Mouse (Mus musculus): ENCODE results near the gene 3110082I17Rik. TPM values are rescaled to one million over a fixed set of nuclear protein-coding genes. Genes with fewer than 3 reads are reported as not detected.

Gene 3110082I17Rik
- polyA plus RNA-seq, 2 experiments: 11.2 to 11.6 TPM

DNA sequence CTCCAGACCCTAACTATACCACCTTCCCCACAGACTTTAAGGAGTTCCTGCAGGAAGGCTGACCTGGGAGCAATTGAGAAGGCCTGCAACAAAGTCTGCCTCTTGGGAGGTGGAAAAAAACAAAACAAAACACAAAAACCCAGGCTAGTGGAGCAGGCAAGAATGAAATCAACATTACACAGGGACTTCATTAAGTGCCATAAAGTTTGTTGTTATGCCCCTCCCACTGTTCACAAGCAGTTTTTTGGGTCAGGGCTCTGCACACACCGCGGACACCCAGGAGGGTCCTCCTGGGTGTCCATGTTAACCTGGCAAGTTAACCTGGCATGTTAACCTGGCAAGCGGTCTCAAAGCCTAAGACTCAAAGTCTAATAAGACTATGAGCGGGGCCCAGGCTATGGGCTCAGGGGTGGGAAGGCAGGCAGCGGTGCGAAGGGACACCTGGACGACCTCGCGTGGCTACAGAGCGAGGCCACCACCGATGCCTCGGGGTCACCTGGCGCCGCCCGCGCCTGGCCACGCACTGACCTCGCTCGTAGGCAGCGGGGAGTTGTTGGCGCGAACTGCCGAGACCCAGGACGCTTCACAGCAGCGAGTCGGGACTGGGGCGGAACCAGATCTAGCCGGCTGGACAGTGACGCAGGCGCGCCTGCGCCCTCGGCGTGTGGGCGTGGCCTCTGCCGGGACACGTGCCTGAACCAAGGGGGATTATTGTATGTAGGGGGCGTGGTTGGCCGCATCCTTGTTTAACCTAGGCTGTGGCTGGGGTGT lies 88.5 kb downstream of the 3110082I17Rik start:
- peak; percentile 90 for ATAC-seq (ENCODE audit: insufficient read depth)
- no peaks in the 10 kb centered on the region for H3K36me3 ChIP-seq (replicated peaks; ENCODE audit: control insufficient read depth, insufficient read depth, low read depth)
- TF ChIP-seq CTCF (IDR thresholded peaks at IDR 0.05; ENCODE audit: low read depth) (peak; percentile 40), EP300 (IDR thresholded peaks at IDR 0.05; ENCODE audit: low read depth) (peak; percentile 50)
- peak overlapping the region; percentile 94 for H3K9ac ChIP-seq (replicated peaks)
- 2% methylated on average over 39 of the region's 39 CpGs for WGBS (ENCODE audit: insufficient replicate concordance)
- H3K4me3 ChIP-seq (ENCODE audit: insufficient read depth in 1 of 2, low read depth in 2 of 2, low read length in 2 of 2): peak overlapping the region; percentile 54 to 59
- peak; percentile 82 to 87 (median 85) for DNase-seq (ENCODE audit: low read depth in 3 of 3, low spot score in 3 of 3)
- peaks cover 34 to 67% of the 10 kb centered on the region in 2 experiments for H3K4me1 ChIP-seq (replicated peaks; ENCODE audit: control insufficient read depth in 2 of 2, insufficient read depth in 2 of 2, low read length in 1 of 2)
- no peaks in the 10 kb centered on the region for H3K9me3 ChIP-seq (ENCODE audit: control insufficient read depth, low read length)
- H3K27me3 ChIP-seq (ENCODE audit: control insufficient read depth, insufficient read depth, low read length): no peaks in the 10 kb centered on the region
- H3K27ac ChIP-seq: peak overlapping the region; percentile 83
- peak overlapping the region; percentile 97 for H3K4me2 ChIP-seq (ENCODE audit: low read depth)

DNA sequence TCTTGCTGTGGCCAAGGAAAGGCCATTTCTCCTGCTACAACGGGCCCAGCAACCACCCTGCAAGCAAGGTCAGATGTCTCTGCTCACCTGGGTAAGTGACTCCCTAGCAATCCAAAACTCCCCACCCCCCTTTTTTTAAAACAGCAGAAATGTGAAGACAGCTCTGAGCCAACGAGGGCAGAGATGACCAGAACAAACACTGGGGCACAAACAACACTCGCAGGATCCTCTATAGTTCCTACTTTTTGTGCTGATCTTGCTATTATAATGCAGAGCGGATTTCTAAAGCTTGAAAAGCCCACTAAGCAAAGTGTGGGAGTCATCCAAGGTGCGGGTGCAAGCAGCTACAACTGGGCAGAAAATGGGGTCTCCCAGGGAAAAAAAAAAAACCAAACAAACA lies 89.2 kb downstream of the 3110082I17Rik start:
- Histone ChIP-seq H3K4me1 (replicated peaks; ENCODE audit: control insufficient read depth in 2 of 2, insufficient read depth in 2 of 2, low read length in 1 of 2) (peaks cover 34 to 70% of the 10 kb centered on the region in 2 experiments), H3K36me3 (replicated peaks; ENCODE audit: control insufficient read depth, insufficient read depth, low read depth) (no peaks in the 10 kb centered on the region), H3K9me3 (ENCODE audit: control insufficient read depth, low read length) (no peaks in the 10 kb centered on the region), H3K4me2 (ENCODE audit: low read depth) (peak overlapping the region; percentile 97), H3K27me3 (ENCODE audit: control insufficient read depth, insufficient read depth, low read length) (no peaks in the 10 kb centered on the region), H3K27ac (peak overlapping the region; percentile 83), H3K4me3 (ENCODE audit: insufficient read depth in 1 of 2, low read depth in 2 of 2, low read length in 2 of 2) (peak overlapping the region; percentile 54 to 59; a peak in 3 of 4 replicates), H3K9ac (replicated peaks) (peak overlapping the region; percentile 94)
- WGBS (ENCODE audit: insufficient replicate concordance): 58% methylated on average over 5 of the region's 5 CpGs
- DNase-seq (ENCODE audit: low read depth in 3 of 3, low spot score in 3 of 3): no peak
- ATAC-seq (ENCODE audit: insufficient read depth): no peak
- TF ChIP-seq CTCF (IDR thresholded peaks at IDR 0.05; ENCODE audit: low read depth) (no peak), EP300 (IDR thresholded peaks at IDR 0.05; ENCODE audit: low read depth) (no peak)

DNA sequence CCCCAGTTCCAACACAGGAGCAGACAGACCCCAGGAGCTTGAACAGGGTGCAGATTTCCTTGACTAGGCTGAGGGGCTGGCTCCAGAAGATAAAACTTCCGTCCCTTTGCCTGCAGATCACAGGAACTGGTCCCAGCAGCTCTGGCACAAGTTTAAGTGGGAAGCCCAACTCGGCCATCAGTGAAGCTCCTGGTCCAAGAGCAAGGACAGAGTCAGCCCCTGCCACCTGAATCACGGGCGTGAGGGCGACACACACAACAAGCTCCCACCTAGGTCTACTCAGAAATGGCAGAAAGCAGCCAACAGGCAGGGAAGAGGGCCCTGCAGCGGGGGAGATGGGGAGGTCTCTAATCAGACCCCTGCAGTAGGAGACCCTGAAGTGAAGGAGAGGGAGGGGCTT lies 90.0 kb downstream of the 3110082I17Rik start:
- no peak for DNase-seq (ENCODE audit: low read depth in 3 of 3, low spot score in 3 of 3)
- Histone ChIP-seq H3K36me3 (replicated peaks; ENCODE audit: control insufficient read depth, insufficient read depth, low read depth) (no peaks in the 10 kb centered on the region), H3K4me1 (replicated peaks; ENCODE audit: control insufficient read depth in 2 of 2, insufficient read depth in 2 of 2, low read length in 1 of 2) (peaks cover 34 to 65% of the 10 kb centered on the region in 2 experiments), H3K9ac (replicated peaks) (no peak overlapping the region), H3K4me3 (ENCODE audit: insufficient read depth in 1 of 2, low read depth in 2 of 2, low read length in 2 of 2) (no peak overlapping the region), H3K4me2 (ENCODE audit: low read depth) (peak overlapping the region; percentile 97), H3K9me3 (ENCODE audit: control insufficient read depth, low read length) (no peaks in the 10 kb centered on the region), H3K27ac (no peak overlapping the region), H3K27me3 (ENCODE audit: control insufficient read depth, insufficient read depth, low read length) (no peaks in the 10 kb centered on the region)
- WGBS (ENCODE audit: insufficient replicate concordance): 60% methylated on average over 6 of the region's 6 CpGs
- no peak for TF ChIP-seq CTCF (IDR thresholded peaks at IDR 0.05; ENCODE audit: low read depth)
- no peak for TF ChIP-seq EP300 (IDR thresholded peaks at IDR 0.05; ENCODE audit: low read depth)
- ATAC-seq (ENCODE audit: insufficient read depth): no peak

DNA sequence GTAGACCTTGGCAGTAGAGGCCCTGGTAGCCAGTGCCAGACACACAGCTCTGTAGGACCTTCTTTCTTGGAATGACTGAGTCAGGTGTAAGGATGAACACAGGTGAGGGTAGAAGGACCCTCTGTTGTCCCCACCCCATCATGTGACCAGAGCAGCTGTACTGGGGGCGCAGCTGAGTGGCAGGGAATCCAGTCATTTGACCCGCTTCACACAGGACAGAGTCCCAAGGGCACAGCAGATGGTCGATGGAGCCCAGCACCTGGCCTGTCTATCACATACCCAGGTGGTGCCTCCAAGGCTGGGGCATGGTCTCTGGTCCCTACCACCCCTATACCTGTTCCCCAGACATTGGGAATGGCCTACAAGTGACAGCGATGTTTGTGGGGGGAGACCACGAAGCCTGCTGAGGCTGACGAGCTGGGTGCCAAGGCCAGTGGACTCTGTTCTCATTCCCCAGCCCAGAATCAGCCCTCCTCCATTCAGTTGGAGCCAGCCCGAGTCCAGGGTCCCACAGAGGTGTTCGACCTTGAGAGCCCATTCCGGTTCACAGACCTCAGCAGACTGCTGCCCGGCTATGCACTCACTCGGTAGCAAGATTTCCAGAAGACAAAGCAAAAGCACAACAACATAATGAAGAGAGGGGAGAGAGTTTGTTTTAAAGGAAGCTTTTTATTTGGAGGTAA lies 91.5 kb downstream of the 3110082I17Rik start:
- Histone ChIP-seq H3K27me3 (ENCODE audit: control insufficient read depth, insufficient read depth, low read length) (no peaks in the 10 kb centered on the region), H3K4me3 (ENCODE audit: insufficient read depth in 1 of 2, low read depth in 2 of 2, low read length in 2 of 2) (no peak overlapping the region), H3K36me3 (replicated peaks; ENCODE audit: control insufficient read depth, insufficient read depth, low read depth) (no peaks in the 10 kb centered on the region), H3K4me2 (ENCODE audit: low read depth) (no peak overlapping the region), H3K4me1 (replicated peaks; ENCODE audit: control insufficient read depth in 2 of 2, insufficient read depth in 2 of 2, low read length in 1 of 2) (peaks cover 24 to 63% of the 10 kb centered on the region in 2 experiments), H3K27ac (no peak overlapping the region; the same call in 1 of the 2 replicates), H3K9ac (replicated peaks) (no peak overlapping the region), H3K9me3 (ENCODE audit: control insufficient read depth, low read length) (no peaks in the 10 kb centered on the region)
- ATAC-seq (ENCODE audit: insufficient read depth) (no peak), DNase-seq (ENCODE audit: low read depth in 3 of 3, low spot score in 3 of 3) (no peak)
- TF ChIP-seq CTCF (IDR thresholded peaks at IDR 0.05; ENCODE audit: low read depth): no peak
- no peak for TF ChIP-seq EP300 (IDR thresholded peaks at IDR 0.05; ENCODE audit: low read depth)
- WGBS (ENCODE audit: insufficient replicate concordance): 74% methylated on average over 11 of the region's 11 CpGs

DNA sequence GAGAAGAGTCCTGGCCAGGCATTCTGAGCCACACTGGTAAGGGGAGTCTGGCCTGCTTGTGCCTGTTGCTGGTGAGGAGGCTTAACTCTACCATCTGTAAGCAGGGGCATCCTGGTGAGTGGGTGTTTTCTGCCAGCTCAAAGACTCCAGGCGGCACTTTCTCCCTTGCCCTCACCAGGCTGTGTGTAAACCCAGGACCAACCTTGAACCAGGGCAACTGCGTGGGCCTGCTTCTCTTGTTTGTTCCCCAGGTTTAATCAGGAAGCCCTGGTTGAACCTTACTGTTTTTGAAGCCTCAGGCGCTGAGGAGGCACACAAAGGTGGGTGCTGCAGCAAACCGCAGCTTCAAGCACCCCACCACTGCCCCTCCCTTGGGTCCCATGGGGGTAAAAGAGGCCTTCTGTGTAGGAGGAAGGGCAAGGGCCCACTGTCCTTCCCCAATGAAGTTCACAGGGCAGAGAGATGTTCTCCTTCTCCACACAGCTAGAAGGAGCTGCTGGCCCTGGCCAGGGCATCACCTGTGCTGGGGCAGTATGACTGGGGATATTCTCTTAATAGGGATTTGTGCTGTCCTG lies 92.4 kb downstream of the 3110082I17Rik start:
- H3K36me3 ChIP-seq (replicated peaks; ENCODE audit: control insufficient read depth, insufficient read depth, low read depth): no peaks in the 10 kb centered on the region
- TF ChIP-seq CTCF (IDR thresholded peaks at IDR 0.05; ENCODE audit: low read depth) (no peak), EP300 (IDR thresholded peaks at IDR 0.05; ENCODE audit: low read depth) (no peak)
- 74% methylated on average over 4 of the region's 4 CpGs for WGBS (ENCODE audit: insufficient replicate concordance)
- no peaks in the 10 kb centered on the region for H3K9me3 ChIP-seq (ENCODE audit: control insufficient read depth, low read length)
- no peaks in the 10 kb centered on the region for H3K27me3 ChIP-seq (ENCODE audit: control insufficient read depth, insufficient read depth, low read length)
- no peak overlapping the region for H3K4me3 ChIP-seq (ENCODE audit: insufficient read depth in 1 of 2, low read depth in 2 of 2, low read length in 2 of 2)
- H3K9ac ChIP-seq (replicated peaks): no peak overlapping the region
- no peak for DNase-seq (ENCODE audit: low read depth in 3 of 3, low spot score in 3 of 3)
- H3K27ac ChIP-seq: no peak overlapping the region
- H3K4me1 ChIP-seq (replicated peaks; ENCODE audit: control insufficient read depth in 2 of 2, insufficient read depth in 2 of 2, low read length in 1 of 2): peaks cover 19 to 56% of the 10 kb centered on the region in 2 experiments
- H3K4me2 ChIP-seq (ENCODE audit: low read depth): no peak overlapping the region
- no peak for ATAC-seq (ENCODE audit: insufficient read depth)

Data from liver, embryonic 14.5 days (tissue).